Mouse (Mus musculus): ENCODE measurements around the gene Gm28047. TPM values are rescaled to one million over a fixed set of nuclear protein-coding genes. Genes with fewer than 3 reads are reported as not detected.
A peak's percentile ranks its signal among the peaks of the same experiment; 100 is the strongest.

The Gm28047 gene
- polyA plus RNA-seq, 1 experiment from 2014 or later = not detected

- H3K4me1 ChIP-seq (ENCODE audit: control insufficient read depth, insufficient read depth, low read length) = peaks cover 23% of the 10 kb centered on the region
- no peaks in the 10 kb centered on the region for H3K9me3 ChIP-seq (replicated peaks; ENCODE audit: control insufficient read depth, low read length, poor library complexity, severe bottlenecking)
- peak overlapping the region; percentile 95 for H3K4me2 ChIP-seq (ENCODE audit: low read length)
- no peaks in the 10 kb centered on the region for H3K36me3 ChIP-seq (ENCODE audit: control insufficient read depth, insufficient read depth, low read length)
- 4% methylated on average over 17 of the region's 17 CpGs for WGBS
- H3K4me3 ChIP-seq (ENCODE audit: low read depth, low read length) = peak overlapping the region; percentile 80
- no peaks in the 10 kb centered on the region for H3K27me3 ChIP-seq (ENCODE audit: control insufficient read depth, insufficient read depth, low read depth, low read length)
- peak overlapping the region; percentile 84 for H3K9ac ChIP-seq (ENCODE audit: low read depth, low read length)
- no peak for ATAC-seq
- H3K27ac ChIP-seq (ENCODE audit: low read length) = peak overlapping the region; percentile 95
Measured at GRCm38 (mm10) chr15:102624291-102624969, 437 bp downstream of the Gm28047 start.

- Histone ChIP-seq H3K4me3 (ENCODE audit: low read depth, low read length) (no peak overlapping the region), H3K4me1 (ENCODE audit: control insufficient read depth, insufficient read depth, low read length) (peaks cover 23% of the 10 kb centered on the region), H3K27ac (ENCODE audit: low read length) (no peak overlapping the region), H3K9me3 (replicated peaks; ENCODE audit: control insufficient read depth, low read length, poor library complexity, severe bottlenecking) (no peaks in the 10 kb centered on the region), H3K9ac (ENCODE audit: low read depth, low read length) (no peak overlapping the region), H3K4me2 (ENCODE audit: low read length) (no peak overlapping the region), H3K27me3 (ENCODE audit: control insufficient read depth, insufficient read depth, low read depth, low read length) (no peaks in the 10 kb centered on the region), H3K36me3 (ENCODE audit: control insufficient read depth, insufficient read depth, low read length) (no peaks in the 10 kb centered on the region)
- no peak for ATAC-seq
- WGBS = 92% methylated on average over 3 of the region's 3 CpGs
Measured at GRCm38 (mm10) chr15:102623121-102623520, 1.7 kb downstream of the Gm28047 start.

- no peak overlapping the region for H3K4me3 ChIP-seq (ENCODE audit: low read depth, low read length)
- no peaks in the 10 kb centered on the region for H3K36me3 ChIP-seq (ENCODE audit: control insufficient read depth, insufficient read depth, low read length)
- H3K4me2 ChIP-seq (ENCODE audit: low read length) = no peak overlapping the region
- H3K4me1 ChIP-seq (ENCODE audit: control insufficient read depth, insufficient read depth, low read length) = peaks cover 23% of the 10 kb centered on the region
- H3K9ac ChIP-seq (ENCODE audit: low read depth, low read length) = no peak overlapping the region
- H3K27me3 ChIP-seq (ENCODE audit: control insufficient read depth, insufficient read depth, low read depth, low read length) = no peaks in the 10 kb centered on the region
- no peaks in the 10 kb centered on the region for H3K9me3 ChIP-seq (replicated peaks; ENCODE audit: control insufficient read depth, low read length, poor library complexity, severe bottlenecking)
- no peak overlapping the region for H3K27ac ChIP-seq (ENCODE audit: low read length)
- no peak for ATAC-seq
Measured at GRCm38 (mm10) chr15:102622536-102622935, 2.3 kb downstream of the Gm28047 start.

GRCm38 (mm10) chr15:102620765-102621164 lies 4.1 kb downstream of the Gm28047 start:
- ATAC-seq = no peak
- 78% methylated on average over 1 of the region's 1 CpGs for WGBS

GRCm38 (mm10) chr15:102619486-102619885 lies 5.4 kb downstream of the Gm28047 start:
- H3K36me3 ChIP-seq (ENCODE audit: control insufficient read depth, insufficient read depth, low read length) = no peaks in the 10 kb centered on the region
- no peak overlapping the region for H3K4me3 ChIP-seq (ENCODE audit: low read depth, low read length)
- H3K27ac ChIP-seq (ENCODE audit: low read length) = no peak overlapping the region
- H3K4me2 ChIP-seq (ENCODE audit: low read length) = no peak overlapping the region
- no peak overlapping the region for H3K9ac ChIP-seq (ENCODE audit: low read depth, low read length)
- ATAC-seq = no peak
- no peaks in the 10 kb centered on the region for H3K27me3 ChIP-seq (ENCODE audit: control insufficient read depth, insufficient read depth, low read depth, low read length)
- no peaks in the 10 kb centered on the region for H3K9me3 ChIP-seq (replicated peaks; ENCODE audit: control insufficient read depth, low read length, poor library complexity, severe bottlenecking)
- WGBS = 96% methylated on average over 5 of the region's 5 CpGs
- peaks cover 19% of the 10 kb centered on the region for H3K4me1 ChIP-seq (ENCODE audit: control insufficient read depth, insufficient read depth, low read length)

More at GRCm38 (mm10) chr15:102620765-102621164, 4.1 kb downstream of the Gm28047 start:
- Histone ChIP-seq H3K27me3 (ENCODE audit: control insufficient read depth, insufficient read depth, low read depth, low read length) (no peaks in the 10 kb centered on the region), H3K4me3 (ENCODE audit: low read depth, low read length) (no peak overlapping the region), H3K4me2 (ENCODE audit: low read length) (no peak overlapping the region), H3K27ac (ENCODE audit: low read length) (no peak overlapping the region), H3K9ac (ENCODE audit: low read depth, low read length) (no peak overlapping the region), H3K36me3 (ENCODE audit: control insufficient read depth, insufficient read depth, low read length) (no peaks in the 10 kb centered on the region), H3K9me3 (replicated peaks; ENCODE audit: control insufficient read depth, low read length, poor library complexity, severe bottlenecking) (no peaks in the 10 kb centered on the region), H3K4me1 (ENCODE audit: control insufficient read depth, insufficient read depth, low read length) (peaks cover 20% of the 10 kb centered on the region)

- no peak overlapping the region for H3K9ac ChIP-seq (ENCODE audit: low read depth, low read length)
- no peak overlapping the region for H3K27ac ChIP-seq (ENCODE audit: low read length)
- H3K4me3 ChIP-seq (ENCODE audit: low read depth, low read length) = no peak overlapping the region
- 95% methylated on average over 1 of the region's 1 CpGs for WGBS
- no peak overlapping the region for H3K4me2 ChIP-seq (ENCODE audit: low read length)
- no peaks in the 10 kb centered on the region for H3K9me3 ChIP-seq (replicated peaks; ENCODE audit: control insufficient read depth, low read length, poor library complexity, severe bottlenecking)
- ATAC-seq = no peak
- peaks cover 4% of the 10 kb centered on the region; the same call in 1 of the 2 replicates for H3K4me1 ChIP-seq (ENCODE audit: control insufficient read depth, insufficient read depth, low read length)
- H3K36me3 ChIP-seq (ENCODE audit: control insufficient read depth, insufficient read depth, low read length) = no peaks in the 10 kb centered on the region
- no peaks in the 10 kb centered on the region for H3K27me3 ChIP-seq (ENCODE audit: control insufficient read depth, insufficient read depth, low read depth, low read length)
Measured at GRCm38 (mm10) chr15:102617654-102618053, 7.2 kb downstream of the Gm28047 start.

GRCm38 (mm10) chr15:102616174-102616573 lies 8.7 kb downstream of the Gm28047 start:
- H3K36me3 ChIP-seq (ENCODE audit: control insufficient read depth, insufficient read depth, low read length) = no peaks in the 10 kb centered on the region
- H3K4me3 ChIP-seq (ENCODE audit: low read depth, low read length) = no peak overlapping the region
- no peak overlapping the region for H3K4me2 ChIP-seq (ENCODE audit: low read length)
- no peak overlapping the region for H3K9ac ChIP-seq (ENCODE audit: low read depth, low read length)
- H3K9me3 ChIP-seq (replicated peaks; ENCODE audit: control insufficient read depth, low read length, poor library complexity, severe bottlenecking) = no peaks in the 10 kb centered on the region
- no peak for ATAC-seq
- WGBS = 93% methylated on average over 2 of the region's 2 CpGs
- no peaks in the 10 kb centered on the region for H3K27me3 ChIP-seq (ENCODE audit: control insufficient read depth, insufficient read depth, low read depth, low read length)
- no peak overlapping the region for H3K27ac ChIP-seq (ENCODE audit: low read length)
- no peaks in the 10 kb centered on the region for H3K4me1 ChIP-seq (ENCODE audit: control insufficient read depth, insufficient read depth, low read length)

GRCm38 (mm10) chr15:102614224-102614623 lies 10.6 kb downstream of the Gm28047 start:
- Histone ChIP-seq H3K9ac (ENCODE audit: low read depth, low read length) (no peak overlapping the region), H3K9me3 (replicated peaks; ENCODE audit: control insufficient read depth, low read length, poor library complexity, severe bottlenecking) (no peaks in the 10 kb centered on the region), H3K36me3 (ENCODE audit: control insufficient read depth, insufficient read depth, low read length) (no peaks in the 10 kb centered on the region), H3K27me3 (ENCODE audit: control insufficient read depth, insufficient read depth, low read depth, low read length) (no peaks in the 10 kb centered on the region), H3K4me2 (ENCODE audit: low read length) (no peak overlapping the region), H3K4me3 (ENCODE audit: low read depth, low read length) (no peak overlapping the region), H3K27ac (ENCODE audit: low read length) (no peak overlapping the region), H3K4me1 (ENCODE audit: control insufficient read depth, insufficient read depth, low read length) (no peaks in the 10 kb centered on the region)
- no peak for ATAC-seq

- H3K36me3 ChIP-seq (ENCODE audit: control insufficient read depth, insufficient read depth, low read length) = no peaks in the 10 kb centered on the region
Measured at GRCm38 (mm10) chr15:102612966-102613365, 11.9 kb downstream of the Gm28047 start.

More at GRCm38 (mm10) chr15:102612966-102613365, 11.9 kb downstream of the Gm28047 start:
- no peak overlapping the region for H3K4me2 ChIP-seq (ENCODE audit: low read length)
- no peak overlapping the region for H3K27ac ChIP-seq (ENCODE audit: low read length)
- ATAC-seq = no peak
- no peak overlapping the region for H3K9ac ChIP-seq (ENCODE audit: low read depth, low read length)
- H3K4me3 ChIP-seq (ENCODE audit: low read depth, low read length) = no peak overlapping the region
- H3K9me3 ChIP-seq (replicated peaks; ENCODE audit: control insufficient read depth, low read length, poor library complexity, severe bottlenecking) = no peaks in the 10 kb centered on the region
- no peaks in the 10 kb centered on the region for H3K27me3 ChIP-seq (ENCODE audit: control insufficient read depth, insufficient read depth, low read depth, low read length)
- H3K4me1 ChIP-seq (ENCODE audit: control insufficient read depth, insufficient read depth, low read length) = no peaks in the 10 kb centered on the region
